Mouse (Mus musculus) hematopoietic stem cell, adult 5-6 weeks (primary cell): ENCODE data around the gene Hist1h1d. TPM values are rescaled to one million over a fixed set of nuclear protein-coding genes. Genes with fewer than 3 reads are reported as not detected.

Source experiments
- ATAC-seq, 2 experiments: fragments of 125-278 bp in 1 of 2; replicated peaks in 1 of 2; 2 replicates each; pipeline ENCODE4 v1.8.0; 2016 to 2017; ENCODE audit warnings: inconsistent platforms in 2 of 2, mild to moderate bottlenecking in 2 of 2, moderate number of reproducible peaks in 2 of 2, low read depth in 1 of 2, moderate TSS enrichment in 1 of 2; ENCODE audit not compliant: low FRiP score in 2 of 2, poor library complexity in 2 of 2, severe bottlenecking in 2 of 2, insufficient read depth in 1 of 2, low TSS enrichment in 1 of 2
- total RNA-seq: library from RNA; stranded (forward); fragments of 172-1452, 232-1000 nt; gene quantifications from 2 replicates; pipeline ENCODE4 v1.2.3, GENCODE M21; 2017

Gene Hist1h1d
- total RNA-seq, 1 experiment from 2014 or later: 39.0 TPM

GRCm38 (mm10) chr13:23525901-23526300 is 27.2 kb upstream of the Hist1h1d start:
- ATAC-seq: no peak

- ATAC-seq: peak in 1 of 2 experiments; percentile 51; a peak in 3 of 4 replicates
These were observed 26.8 kb upstream of the Hist1h1d start for GRCm38 (mm10) chr13:23526312-23526711.

- ATAC-seq: no peak
These were observed 24.1 kb upstream of the Hist1h1d start for GRCm38 (mm10) chr13:23529005-23529404.

- ATAC-seq: no peak
These were observed 23.4 kb upstream of the Hist1h1d start for GRCm38 (mm10) chr13:23529480-23530165.

- no peak for ATAC-seq
These were observed 22.7 kb upstream of the Hist1h1d start for GRCm38 (mm10) chr13:23530181-23530900.

- peak; percentile 73 to 77 for ATAC-seq
These were observed 21.9 kb upstream of the Hist1h1d start, which contains the start of gene Hist1h4h for GRCm38 (mm10) chr13:23530901-23531875. Gene Hist1h4h, plus strand, starts transcription at chr13:23531050.

GRCm38 (mm10) chr13:23532262-23533075 is 20.6 kb upstream of the Hist1h1d start:
- no peak for ATAC-seq

GRCm38 (mm10) chr13:23533560-23534367 is 19.3 kb upstream of the Hist1h1d start, which contains the start of gene Hist1h2af:
Gene Hist1h2af, plus strand, starts transcription at chr13:23533906.
- ATAC-seq: peak; percentile 38 to 39

- no peak for ATAC-seq
These were observed 18.5 kb upstream of the Hist1h1d start for GRCm38 (mm10) chr13:23534368-23535131.

GRCm38 (mm10) chr13:23535137-23536075 is 17.7 kb upstream of the Hist1h1d start, which contains the start of gene Hist1h3g:
Gene Hist1h3g, plus strand, starts transcription at chr13:23535422.
- ATAC-seq: peak; percentile 71 to 74

GRCm38 (mm10) chr13:23536076-23536822 is 16.8 kb upstream of the Hist1h1d start:
- no peak for ATAC-seq

- no peak for ATAC-seq
These were observed 15.9 kb upstream of the Hist1h1d start for GRCm38 (mm10) chr13:23537006-23537710.

GRCm38 (mm10) chr13:23538249-23538648 is 14.8 kb upstream of the Hist1h1d start:
- ATAC-seq: no peak
